Mouse (Mus musculus) limb, embryonic 15.5 days (tissue): ENCODE results near the gene Ushbp1. TPM values are rescaled to one million over a fixed set of nuclear protein-coding genes. Genes with fewer than 3 reads are reported as not detected.
"Not testable (repeated sequence)": the region's sequence is repeated elsewhere in the genome, so short reads cannot be mapped to it uniquely, and the experiment has no call there.

Experiments
- ATAC-seq: fragments of 200-750 bp; cut with Nextera tagmentation; 2 replicates; pipeline ENCODE4 v1.8.0; 2017; ENCODE audit warnings: low read depth, moderate TSS enrichment; ENCODE audit not compliant: insufficient number of reproducible peaks, low FRiP score, low TSS enrichment
- H3K27ac ChIP-seq: fragments of 300-500 bp; sonication (generic); 2 replicates; pipeline ENCODE4 v1.5.1; 2015; ENCODE audit warnings: moderate library complexity, mild to moderate bottlenecking, inconsistent platforms
- H3K27me3 ChIP-seq: fragments of 300-500 bp; sonication (generic); 2 replicates; pipeline ENCODE4 v1.6.1; 2015; ENCODE audit warnings: inconsistent platforms
- H3K36me3 ChIP-seq: fragments of 300-500 bp; sonication (generic); 2 replicates; pipeline ENCODE4 v1.6.1; 2015; ENCODE audit warnings: inconsistent platforms
- H3K4me1 ChIP-seq: fragments of 300-500 bp; sonication (generic); 2 replicates; pipeline ENCODE4 v1.6.1; 2015; ENCODE audit warnings: inconsistent platforms
- H3K4me2 ChIP-seq: fragments of 300-500 bp; sonication (generic); 2 replicates; pipeline ENCODE4 v1.6.1; 2015; ENCODE audit warnings: mild to moderate bottlenecking, inconsistent platforms
- H3K4me3 ChIP-seq: fragments of 300-500 bp; sonication (generic); 2 replicates; pipeline ENCODE4 v1.5.1; 2015; ENCODE audit warnings: mild to moderate bottlenecking, inconsistent platforms
- H3K9ac ChIP-seq: fragments of 300-500 bp; sonication (generic); 2 replicates; pipeline ENCODE4 v1.6.1; 2015; ENCODE audit warnings: inconsistent platforms
- H3K9me3 ChIP-seq: fragments of 300-500 bp; sonication (generic); 2 replicates; pipeline ENCODE4 v1.6.1; 2016; ENCODE audit warnings: inconsistent platforms
- WGBS: fragments of 180-500 bp; shearing (Covaris S2); methylation state at CpG from one replicate; pipeline ENCODE4 v1.1.7; 2015; 5-methylcytosine and 5-hydroxymethylcytosine counted together
- polyA plus RNA-seq: library from polyadenylated mRNA; unstranded; fragments of >200 nt; fragmentation: Nextera tagmentation; extraction: Ambion mirVana; gene quantifications from 2 replicates; pipeline ENCODE4 v1.2.1, GENCODE M21; 2015

Ushbp1 gene
- 10.3 and 13.4 TPM in 2 replicates for polyA plus RNA-seq

- ATAC-seq: no peak
- peaks cover 9% of the 10 kb centered on the region for H3K4me1 ChIP-seq
- H3K9me3 ChIP-seq: no peaks in the 10 kb centered on the region
- peak within 1 kb of the TSS; percentile 77 for H3K4me2 ChIP-seq
- no peak within 1 kb of the TSS for H3K9ac ChIP-seq
- peak within 1 kb of the TSS; percentile 71 for H3K27ac ChIP-seq
- peak within 1 kb of the TSS; percentile 60 for H3K4me3 ChIP-seq
- 84% methylated on average over 9 of the region's 9 CpGs for WGBS
- H3K36me3 ChIP-seq: peaks cover 19% of the 10 kb centered on the region
- H3K27me3 ChIP-seq: no peaks in the 10 kb centered on the region
Measured at GRCm38 (mm10) chr8:71395629-71396028, at the start of gene Ushbp1. Gene Ushbp1, minus strand, starts transcription at chr8:71395802.

GRCm38 (mm10) chr8:71445096-71445495 lies 49.5 kb upstream of the Ushbp1 start:
- Histone ChIP-seq H3K4me3 (no peak overlapping the region), H3K9me3 (no peaks in the 10 kb centered on the region), H3K9ac (no peak overlapping the region), H3K4me1 (peaks cover 8% of the 10 kb centered on the region), H3K27me3 (0 out of 2 replicates have a peak, but pooled peaks cover 4% of the 10 kb centered on the region), H3K4me2 (no peak overlapping the region), H3K27ac (no peak overlapping the region), H3K36me3 (no peaks in the 10 kb centered on the region)
- ATAC-seq: no peak
- WGBS: 51% methylated on average over 7 of the region's 7 CpGs

- ATAC-seq: no peak
- no peak overlapping the region for H3K4me3 ChIP-seq
- no peaks in the 10 kb centered on the region for H3K9me3 ChIP-seq
- no peak overlapping the region for H3K27ac ChIP-seq
- peaks cover 8% of the 10 kb centered on the region for H3K4me1 ChIP-seq
- WGBS: 1% methylated on average over 7 of the region's 7 CpGs
- H3K27me3 ChIP-seq: 0 out of 2 replicates have a peak, but pooled peaks cover 4% of the 10 kb centered on the region
- no peak overlapping the region for H3K4me2 ChIP-seq
- H3K36me3 ChIP-seq: no peaks in the 10 kb centered on the region
- H3K9ac ChIP-seq: no peak overlapping the region
Measured at GRCm38 (mm10) chr8:71441404-71441803, 45.8 kb upstream of the Ushbp1 start.

- H3K4me1 ChIP-seq: peaks cover 2% of the 10 kb centered on the region
- no peak overlapping the region for H3K4me2 ChIP-seq
- no peaks in the 10 kb centered on the region for H3K36me3 ChIP-seq
- no peak for ATAC-seq
- H3K27ac ChIP-seq: no peak overlapping the region
- no peak overlapping the region for H3K9ac ChIP-seq
- H3K9me3 ChIP-seq: no peaks in the 10 kb centered on the region
- 62% methylated on average over 3 of the region's 3 CpGs for WGBS
- H3K4me3 ChIP-seq: no peak overlapping the region
- 0 out of 2 replicates have a peak, but pooled peaks cover 3% of the 10 kb centered on the region for H3K27me3 ChIP-seq
Measured at GRCm38 (mm10) chr8:71437041-71437440, 41.4 kb upstream of the Ushbp1 start.

- H3K9ac ChIP-seq, H3K27ac ChIP-seq, H3K4me2 ChIP-seq, H3K9me3 ChIP-seq, ATAC-seq, H3K4me1 ChIP-seq, H3K4me3 ChIP-seq, H3K36me3 ChIP-seq, H3K27me3 ChIP-seq: not testable (repeated sequence)
- WGBS: 75% methylated on average over 1 of the region's 1 CpGs
Measured at GRCm38 (mm10) chr8:71432935-71433334, 37.3 kb upstream of the Ushbp1 start.

GRCm38 (mm10) chr8:71422121-71422520 lies 26.5 kb upstream of the Ushbp1 start:
- H3K36me3 ChIP-seq: no peaks in the 10 kb centered on the region
- no peak overlapping the region for H3K4me3 ChIP-seq
- no peak overlapping the region for H3K9ac ChIP-seq
- H3K4me2 ChIP-seq: no peak overlapping the region
- H3K27ac ChIP-seq: no peak overlapping the region
- no peaks in the 10 kb centered on the region for H3K9me3 ChIP-seq
- ATAC-seq: no peak
- H3K27me3 ChIP-seq: no peaks in the 10 kb centered on the region
- no peaks in the 10 kb centered on the region for H3K4me1 ChIP-seq

- H3K27me3 ChIP-seq: no peaks in the 10 kb centered on the region
- H3K4me1 ChIP-seq: peaks cover 7% of the 10 kb centered on the region
- peaks cover 15% of the 10 kb centered on the region for H3K36me3 ChIP-seq
- H3K4me3 ChIP-seq: no peak overlapping the region
- H3K9me3 ChIP-seq: no peaks in the 10 kb centered on the region
- no peak overlapping the region for H3K27ac ChIP-seq
- 42% methylated on average over 11 of the region's 11 CpGs for WGBS
- 0 out of 2 replicates have a peak, but pooled peaks have one; percentile 42 for ATAC-seq
- H3K4me2 ChIP-seq: no peak overlapping the region
- H3K9ac ChIP-seq: no peak overlapping the region
Measured at GRCm38 (mm10) chr8:71411535-71412273, 16.1 kb upstream of the Ushbp1 start.

GRCm38 (mm10) chr8:71408231-71408630 lies 12.6 kb upstream of the Ushbp1 start:
- H3K9ac ChIP-seq: no peak overlapping the region
- WGBS: 96% methylated on average over 4 of the region's 4 CpGs
- peaks cover 15% of the 10 kb centered on the region for H3K36me3 ChIP-seq
- no peak overlapping the region for H3K27ac ChIP-seq
- no peak for ATAC-seq
- no peaks in the 10 kb centered on the region for H3K9me3 ChIP-seq
- no peaks in the 10 kb centered on the region for H3K27me3 ChIP-seq
- H3K4me1 ChIP-seq: peaks cover 21% of the 10 kb centered on the region
- no peak overlapping the region for H3K4me2 ChIP-seq
- H3K4me3 ChIP-seq: no peak overlapping the region

GRCm38 (mm10) chr8:71407441-71407840 lies 11.8 kb upstream of the Ushbp1 start:
- no peak overlapping the region for H3K4me2 ChIP-seq
- no peak overlapping the region for H3K27ac ChIP-seq
- H3K4me3 ChIP-seq: peak overlapping the region; percentile 66; the same call in 1 of the 2 replicates
- H3K36me3 ChIP-seq: peaks cover 15% of the 10 kb centered on the region
- no peak overlapping the region for H3K9ac ChIP-seq
- no peaks in the 10 kb centered on the region for H3K9me3 ChIP-seq
- ATAC-seq: no peak
- 94% methylated on average over 14 of the region's 14 CpGs for WGBS
- peaks cover 21% of the 10 kb centered on the region for H3K4me1 ChIP-seq
- H3K27me3 ChIP-seq: no peaks in the 10 kb centered on the region

GRCm38 (mm10) chr8:71406099-71407015 lies 10.8 kb upstream of the Ushbp1 start:
- under 1% methylated on average over 55 of the region's 55 CpGs for WGBS
- Histone ChIP-seq H3K4me1 (peaks cover 21% of the 10 kb centered on the region), H3K27ac (no peak overlapping the region; the same call in 1 of the 2 replicates), H3K27me3 (no peaks in the 10 kb centered on the region), H3K9me3 (no peaks in the 10 kb centered on the region), H3K36me3 (peaks cover 15% of the 10 kb centered on the region), H3K4me2 (peak overlapping the region; percentile 96), H3K9ac (peak overlapping the region; percentile 54; the same call in 1 of the 2 replicates), H3K4me3 (peak overlapping the region; percentile 66)
- peak; percentile 59; the same call in 1 of the 2 replicates for ATAC-seq

- peak; percentile 85 for ATAC-seq
- Histone ChIP-seq H3K36me3 (peaks cover 20% of the 10 kb centered on the region), H3K4me3 (peak within 1 kb of the TSS; percentile 66), H3K9me3 (no peaks in the 10 kb centered on the region), H3K27ac (peak within 1 kb of the TSS; percentile 13), H3K9ac (peak within 1 kb of the TSS; percentile 54; the same call in 1 of the 2 replicates), H3K4me2 (peak within 1 kb of the TSS; percentile 96), H3K4me1 (peaks cover 21% of the 10 kb centered on the region), H3K27me3 (no peaks in the 10 kb centered on the region)
- 18% methylated on average over 33 of the region's 33 CpGs for WGBS
Measured at GRCm38 (mm10) chr8:71405401-71406098, 9.9 kb upstream of the Ushbp1 start, which contains the start of gene Ankle1. Gene Ankle1, plus strand, starts transcription at chr8:71406010.
